Mouse (Mus musculus): Measurements from ENCODE around the gene Tipin. TPM values are rescaled to one million over a fixed set of nuclear protein-coding genes. Genes with fewer than 3 reads are reported as not detected.

Tipin gene
- polyA plus RNA-seq, 1 experiment from 2014 or later: 361 TPM

GRCm38 (mm10) chr9:64242381-64242831 lies 39.0 kb upstream of the Tipin start:
- no peak overlapping the region for H3K9ac ChIP-seq (ENCODE audit: low read depth, low read length)
- H3K36me3 ChIP-seq (ENCODE audit: control insufficient read depth, insufficient read depth, low read length): no peaks in the 10 kb centered on the region
- no peaks in the 10 kb centered on the region for H3K9me3 ChIP-seq (ENCODE audit: control insufficient read depth, low read length)
- 44% methylated on average over 6 of the region's 6 CpGs for WGBS
- DNase-seq (ENCODE audit: low spot score) (no peak), ATAC-seq (replicated peaks; ENCODE audit: low FRiP score) (no peak)
- H3K4me1 ChIP-seq (replicated peaks; ENCODE audit: control insufficient read depth, insufficient read depth, low read length): peaks cover 3% of the 10 kb centered on the region
- H3K27ac ChIP-seq (ENCODE audit: low read depth, low read length): no peak overlapping the region
- H3K27me3 ChIP-seq (replicated peaks; ENCODE audit: control insufficient read depth, insufficient read depth, low read length): no peaks in the 10 kb centered on the region
- no peak overlapping the region for H3K4me2 ChIP-seq
- H3K4me3 ChIP-seq (ENCODE audit: low read depth, low read length): no peak overlapping the region

- no peak for ATAC-seq (replicated peaks; ENCODE audit: low FRiP score)
- H3K4me1 ChIP-seq (replicated peaks; ENCODE audit: control insufficient read depth, insufficient read depth, low read length): peaks cover 12% of the 10 kb centered on the region
- 70% methylated on average over 1 of the region's 1 CpGs for WGBS
- H3K9ac ChIP-seq (ENCODE audit: low read depth, low read length): no peak overlapping the region
- no peak overlapping the region for H3K4me2 ChIP-seq
- no peak overlapping the region for H3K4me3 ChIP-seq (ENCODE audit: low read depth, low read length)
- DNase-seq (ENCODE audit: low spot score): no peak
- no peaks in the 10 kb centered on the region for H3K27me3 ChIP-seq (replicated peaks; ENCODE audit: control insufficient read depth, insufficient read depth, low read length)
- peaks cover 3% of the 10 kb centered on the region; the same call in 1 of the 2 replicates for H3K36me3 ChIP-seq (ENCODE audit: control insufficient read depth, insufficient read depth, low read length)
- no peak overlapping the region for H3K27ac ChIP-seq (ENCODE audit: low read depth, low read length)
- no peaks in the 10 kb centered on the region for H3K9me3 ChIP-seq (ENCODE audit: control insufficient read depth, low read length)
These were observed 32.0 kb upstream of the Tipin start for GRCm38 (mm10) chr9:64249371-64249770.

GRCm38 (mm10) chr9:64250111-64250730 lies 31.2 kb upstream of the Tipin start:
- Histone ChIP-seq H3K4me2 (no peak overlapping the region), H3K27ac (ENCODE audit: low read depth, low read length) (no peak overlapping the region), H3K9ac (ENCODE audit: low read depth, low read length) (no peak overlapping the region), H3K4me3 (ENCODE audit: low read depth, low read length) (no peak overlapping the region), H3K4me1 (replicated peaks; ENCODE audit: control insufficient read depth, insufficient read depth, low read length) (peaks cover 12% of the 10 kb centered on the region), H3K27me3 (replicated peaks; ENCODE audit: control insufficient read depth, insufficient read depth, low read length) (no peaks in the 10 kb centered on the region), H3K36me3 (ENCODE audit: control insufficient read depth, insufficient read depth, low read length) (peaks cover 3% of the 10 kb centered on the region; the same call in 1 of the 2 replicates), H3K9me3 (ENCODE audit: control insufficient read depth, low read length) (no peaks in the 10 kb centered on the region)
- no peak for ATAC-seq (replicated peaks; ENCODE audit: low FRiP score)
- DNase-seq (ENCODE audit: low spot score): no peak

GRCm38 (mm10) chr9:64252591-64253020 lies 28.8 kb upstream of the Tipin start:
- Histone ChIP-seq H3K4me2 (peak overlapping the region; percentile 95), H3K27ac (ENCODE audit: low read depth, low read length) (peak overlapping the region; percentile 93), H3K36me3 (ENCODE audit: control insufficient read depth, insufficient read depth, low read length) (peaks cover 3% of the 10 kb centered on the region; the same call in 1 of the 2 replicates), H3K9ac (ENCODE audit: low read depth, low read length) (peak overlapping the region; percentile 92), H3K4me1 (replicated peaks; ENCODE audit: control insufficient read depth, insufficient read depth, low read length) (peaks cover 12% of the 10 kb centered on the region), H3K27me3 (replicated peaks; ENCODE audit: control insufficient read depth, insufficient read depth, low read length) (no peaks in the 10 kb centered on the region), H3K9me3 (ENCODE audit: control insufficient read depth, low read length) (no peaks in the 10 kb centered on the region), H3K4me3 (ENCODE audit: low read depth, low read length) (peak overlapping the region; percentile 90)
- peak; percentile 64 for DNase-seq (ENCODE audit: low spot score)
- under 1% methylated on average over 16 of the region's 16 CpGs for WGBS
- ATAC-seq (replicated peaks; ENCODE audit: low FRiP score): 0 out of 2 replicates have a peak, but pooled peaks have one; percentile 1

GRCm38 (mm10) chr9:64253021-64253904 lies 28.1 kb upstream of the Tipin start, which contains the start of gene Map2k1:
TSS of gene Map2k1 (minus strand) at chr9:64253631.
- ATAC-seq (replicated peaks; ENCODE audit: low FRiP score) (peak; percentile 99), DNase-seq (ENCODE audit: low spot score) (peak; percentile 100)
- Histone ChIP-seq H3K9me3 (ENCODE audit: control insufficient read depth, low read length) (no peaks in the 10 kb centered on the region), H3K9ac (ENCODE audit: low read depth, low read length) (peak within 1 kb of the TSS; percentile 92), H3K4me2 (peak within 1 kb of the TSS; percentile 95), H3K4me1 (replicated peaks; ENCODE audit: control insufficient read depth, insufficient read depth, low read length) (peaks cover 12% of the 10 kb centered on the region), H3K27me3 (replicated peaks; ENCODE audit: control insufficient read depth, insufficient read depth, low read length) (no peaks in the 10 kb centered on the region), H3K4me3 (ENCODE audit: low read depth, low read length) (peak within 1 kb of the TSS; percentile 90), H3K27ac (ENCODE audit: low read depth, low read length) (peak within 1 kb of the TSS; percentile 93), H3K36me3 (ENCODE audit: control insufficient read depth, insufficient read depth, low read length) (peaks cover 3% of the 10 kb centered on the region; the same call in 1 of the 2 replicates)
- WGBS: under 1% methylated on average over 87 of the region's 89 CpGs

- Histone ChIP-seq H3K27ac (ENCODE audit: low read depth, low read length) (no peak overlapping the region), H3K9me3 (ENCODE audit: control insufficient read depth, low read length) (no peaks in the 10 kb centered on the region), H3K36me3 (ENCODE audit: control insufficient read depth, insufficient read depth, low read length) (no peaks in the 10 kb centered on the region), H3K27me3 (replicated peaks; ENCODE audit: control insufficient read depth, insufficient read depth, low read length) (no peaks in the 10 kb centered on the region), H3K4me1 (replicated peaks; ENCODE audit: control insufficient read depth, insufficient read depth, low read length) (peaks cover 12% of the 10 kb centered on the region), H3K4me2 (no peak overlapping the region), H3K9ac (ENCODE audit: low read depth, low read length) (no peak overlapping the region), H3K4me3 (ENCODE audit: low read depth, low read length) (no peak overlapping the region)
- ATAC-seq (replicated peaks; ENCODE audit: low FRiP score) (no peak), DNase-seq (ENCODE audit: low spot score) (no peak)
- 65% methylated on average over 3 of the region's 3 CpGs for WGBS
These were observed 26.0 kb upstream of the Tipin start for GRCm38 (mm10) chr9:64255422-64255821.

- H3K9ac ChIP-seq (ENCODE audit: low read depth, low read length): no peak overlapping the region
- no peaks in the 10 kb centered on the region for H3K9me3 ChIP-seq (ENCODE audit: control insufficient read depth, low read length)
- WGBS: 94% methylated on average over 3 of the region's 3 CpGs
- H3K4me3 ChIP-seq (ENCODE audit: low read depth, low read length): no peak overlapping the region
- DNase-seq (ENCODE audit: low spot score): no peak
- H3K27ac ChIP-seq (ENCODE audit: low read depth, low read length): no peak overlapping the region
- no peak overlapping the region for H3K4me2 ChIP-seq
- no peaks in the 10 kb centered on the region for H3K27me3 ChIP-seq (replicated peaks; ENCODE audit: control insufficient read depth, insufficient read depth, low read length)
- H3K36me3 ChIP-seq (ENCODE audit: control insufficient read depth, insufficient read depth, low read length): no peaks in the 10 kb centered on the region
- H3K4me1 ChIP-seq (replicated peaks; ENCODE audit: control insufficient read depth, insufficient read depth, low read length): peaks cover 9% of the 10 kb centered on the region
- ATAC-seq (replicated peaks; ENCODE audit: low FRiP score): no peak
These were observed 25.2 kb upstream of the Tipin start for GRCm38 (mm10) chr9:64256204-64256603.

- WGBS: 89% methylated on average over 5 of the region's 5 CpGs
- DNase-seq (ENCODE audit: low spot score) (no peak), ATAC-seq (replicated peaks; ENCODE audit: low FRiP score) (no peak)
- Histone ChIP-seq H3K4me2 (no peak overlapping the region), H3K4me1 (replicated peaks; ENCODE audit: control insufficient read depth, insufficient read depth, low read length) (no peaks in the 10 kb centered on the region), H3K9ac (ENCODE audit: low read depth, low read length) (no peak overlapping the region), H3K36me3 (ENCODE audit: control insufficient read depth, insufficient read depth, low read length) (no peaks in the 10 kb centered on the region), H3K27me3 (replicated peaks; ENCODE audit: control insufficient read depth, insufficient read depth, low read length) (no peaks in the 10 kb centered on the region), H3K4me3 (ENCODE audit: low read depth, low read length) (no peak overlapping the region), H3K9me3 (ENCODE audit: control insufficient read depth, low read length) (no peaks in the 10 kb centered on the region), H3K27ac (ENCODE audit: low read depth, low read length) (no peak overlapping the region)
These were observed 21.5 kb upstream of the Tipin start for GRCm38 (mm10) chr9:64259906-64260305.

Data from liver, embryonic 11.5 days (tissue).